Mouse (Mus musculus) lung, embryonic 14.5 days (tissue): ENCODE data around the gene Col4a1. TPM values are rescaled to one million over a fixed set of nuclear protein-coding genes. Genes with fewer than 3 reads are reported as not detected.

Source experiments
- ATAC-seq: fragments of 200-750 bp; cut with Nextera tagmentation; 2 replicates; pipeline ENCODE4 v1.8.0; 2017; ENCODE audit warnings: mild to moderate bottlenecking, moderate TSS enrichment, moderate library complexity; ENCODE audit not compliant: insufficient read depth
- DNase-seq: peaks from one replicate; pipeline ENCODE4 v3.0.0-alpha.2; 2015
- H3K27ac ChIP-seq: fragments of 300-500 bp; sonication (generic); 2 replicates; pipeline ENCODE4 v1.5.1; 2014; ENCODE audit warnings: low read depth, mild to moderate bottlenecking, moderate library complexity
- H3K27me3 ChIP-seq: fragments of 300-500 bp; sonication (generic); 2 replicates; pipeline ENCODE4 v1.6.1; 2014; ENCODE audit warnings: low read length, control low read depth; ENCODE audit not compliant: insufficient read depth
- H3K36me3 ChIP-seq: fragments of 300-500 bp; sonication (generic); 2 replicates; pipeline ENCODE4 v1.6.1; 2014; ENCODE audit warnings: control low read depth; ENCODE audit not compliant: insufficient read depth
- H3K4me1 ChIP-seq: fragments of 300-500 bp; sonication (generic); 2 replicates; pipeline ENCODE4 v1.6.1; 2014; ENCODE audit warnings: antibody characterized with exemption, control low read depth; ENCODE audit not compliant: insufficient read depth
- H3K4me2 ChIP-seq: fragments of 300-500 bp; sonication (generic); 2 replicates; pipeline ENCODE4 v1.6.1; 2014; ENCODE audit warnings: mild to moderate bottlenecking
- H3K4me3 ChIP-seq: fragments of 300-500 bp; sonication (generic); 2 replicates; pipeline ENCODE4 v1.5.1; 2014; ENCODE audit warnings: low read depth, low read length
- H3K9ac ChIP-seq: fragments of 300-500 bp; sonication (generic); 2 replicates; pipeline ENCODE4 v1.6.1; 2014
- H3K9me3 ChIP-seq: fragments of 300-500 bp; sonication (generic); 2 replicates; pipeline ENCODE4 v1.6.1; 2016; ENCODE audit warnings: low read depth, low read length, control low read depth
- CTCF ChIP-seq: IDR thresholded peaks from 2 replicates; pipeline ENCODE4 v1.5.1; 2016; ENCODE audit warnings: antibody characterized with exemption, low read depth
- WGBS: fragments of 180-500 bp; shearing (Covaris S2); extraction: QIAGEN DNeasy Blood & Tissue Kit; methylation state at CpG from one replicate; pipeline ENCODE4 v1.1.7; 2014; 5-methylcytosine and 5-hydroxymethylcytosine counted together
- polyA plus RNA-seq: library from polyadenylated mRNA; unstranded; fragments of >200 nt; fragmentation: Nextera tagmentation; extraction: Ambion mirVana; gene quantifications from 2 replicates; pipeline ENCODE4 v1.2.1, GENCODE M21; 2014

Gene Col4a1
- polyA plus RNA-seq, 1 experiment from 2014 or later: 389 TPM

DNA sequence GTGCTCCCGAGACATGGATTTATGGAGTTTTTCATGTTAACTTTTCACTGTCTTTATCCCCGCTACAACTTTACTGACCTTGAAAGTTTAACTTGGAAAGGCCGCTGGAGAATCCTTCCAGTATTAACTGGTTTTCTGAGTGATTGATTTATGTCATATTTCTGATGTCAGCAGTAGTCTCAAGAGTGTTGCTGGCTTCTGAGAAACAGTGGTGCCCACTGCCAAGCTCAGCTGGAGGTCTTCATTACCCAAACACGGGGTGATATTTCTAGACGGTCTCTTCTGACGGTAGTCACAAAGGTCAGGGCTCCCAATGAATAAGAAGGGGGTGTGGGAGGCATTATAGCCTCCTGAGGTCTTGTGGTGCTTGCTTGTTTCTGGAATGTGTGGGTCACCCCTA, 21.1 kb upstream of the Col4a1 start:
- Histone ChIP-seq H3K9ac (no peak overlapping the region), H3K27ac (no peak overlapping the region), H3K9me3 (no peaks in the 10 kb centered on the region), H3K4me2 (no peak overlapping the region), H3K36me3 (no peaks in the 10 kb centered on the region), H3K4me1 (peaks cover 13% of the 10 kb centered on the region; the same call in 1 of the 2 replicates), H3K27me3 (no peaks in the 10 kb centered on the region), H3K4me3 (no peak overlapping the region)
- WGBS: 67% methylated on average over 6 of the region's 6 CpGs
- no peak for TF ChIP-seq CTCF
- no peak for DNase-seq
- ATAC-seq: no peak

DNA sequence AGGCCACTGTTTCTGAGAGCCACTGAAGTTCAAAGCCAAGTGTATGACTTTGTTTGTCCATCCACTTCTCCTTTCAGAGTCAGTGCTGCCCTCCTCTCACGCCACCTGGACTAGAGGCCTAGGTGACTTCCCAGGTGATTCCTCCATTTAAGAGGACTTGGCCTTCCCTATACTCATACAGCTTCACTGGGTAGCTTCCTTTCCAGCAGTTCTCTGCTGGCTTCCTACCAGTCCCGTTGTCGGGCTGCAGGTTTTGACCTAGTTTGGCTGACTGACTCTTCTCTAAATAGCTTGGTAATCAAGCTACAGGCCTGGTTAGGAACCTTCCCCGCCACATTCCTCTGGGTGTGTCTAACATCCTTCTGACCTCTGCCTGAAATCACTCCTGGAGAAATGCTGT, 18.9 kb upstream of the Col4a1 start:
- Histone ChIP-seq H3K9ac (no peak overlapping the region), H3K4me2 (no peak overlapping the region), H3K4me3 (no peak overlapping the region), H3K4me1 (peaks cover 15% of the 10 kb centered on the region; the same call in 1 of the 2 replicates), H3K36me3 (no peaks in the 10 kb centered on the region), H3K27me3 (no peaks in the 10 kb centered on the region), H3K9me3 (no peaks in the 10 kb centered on the region), H3K27ac (peak overlapping the region; percentile 32; the same call in 1 of the 2 replicates)
- no peak for DNase-seq
- no peak for TF ChIP-seq CTCF
- no peak for ATAC-seq
- WGBS: 35% methylated on average over 4 of the region's 4 CpGs

GRCm38 (mm10) chr8:11327722-11328417, 15.2 kb upstream of the Col4a1 start:
- ATAC-seq (no peak), DNase-seq (no peak)
- Histone ChIP-seq H3K36me3 (no peaks in the 10 kb centered on the region), H3K27ac (peak overlapping the region; percentile 16; the same call in 1 of the 2 replicates), H3K4me3 (no peak overlapping the region), H3K4me1 (peaks cover 11% of the 10 kb centered on the region; the same call in 1 of the 2 replicates), H3K9me3 (no peaks in the 10 kb centered on the region), H3K4me2 (no peak overlapping the region), H3K9ac (no peak overlapping the region), H3K27me3 (no peaks in the 10 kb centered on the region)
- WGBS: 32% methylated on average over 5 of the region's 5 CpGs
- TF ChIP-seq CTCF: no peak

DNA sequence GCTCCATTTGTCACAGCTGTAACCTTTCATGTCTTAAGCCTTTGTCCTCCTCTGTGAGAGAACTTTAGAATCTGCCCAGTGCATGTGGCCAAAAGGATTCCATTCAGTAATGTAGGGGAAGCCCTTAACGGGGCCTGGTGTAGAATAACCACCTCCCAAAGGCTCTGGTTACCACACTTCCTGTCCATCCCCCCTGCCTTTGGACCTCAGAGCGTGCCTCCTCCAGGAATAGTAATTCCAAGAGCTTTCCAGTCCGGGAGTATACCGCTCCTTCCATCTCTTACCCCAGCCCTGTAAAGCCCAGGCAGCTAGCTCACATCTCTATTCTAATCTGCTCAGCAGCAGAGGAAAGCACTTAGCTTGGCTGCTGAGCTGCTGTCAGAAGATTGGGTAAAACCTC, 14.7 kb upstream of the Col4a1 start:
- peaks cover 11% of the 10 kb centered on the region; the same call in 1 of the 2 replicates for H3K4me1 ChIP-seq

GRCm38 (mm10) chr8:11324801-11325395, 12.3 kb upstream of the Col4a1 start:
- DNase-seq (no peak), ATAC-seq (no peak)
- no peak overlapping the region for H3K9ac ChIP-seq
- H3K4me2 ChIP-seq: no peak overlapping the region
- no peak for TF ChIP-seq CTCF
- 0 out of 2 replicates have a peak, but pooled peaks cover 2% of the 10 kb centered on the region for H3K4me1 ChIP-seq
- H3K27me3 ChIP-seq: no peaks in the 10 kb centered on the region
- H3K36me3 ChIP-seq: 0 out of 2 replicates have a peak, but pooled peaks cover 3% of the 10 kb centered on the region
- H3K4me3 ChIP-seq: no peak overlapping the region
- 69% methylated on average over 6 of the region's 6 CpGs for WGBS
- H3K27ac ChIP-seq: no peak overlapping the region
- no peaks in the 10 kb centered on the region for H3K9me3 ChIP-seq

More for the DNA sequence above, 14.7 kb upstream of the Col4a1 start:
- no peak for DNase-seq
- peak overlapping the region; percentile 16; the same call in 1 of the 2 replicates for H3K27ac ChIP-seq
- peak; percentile 42 for ATAC-seq
- H3K9me3 ChIP-seq: no peaks in the 10 kb centered on the region
- H3K36me3 ChIP-seq: no peaks in the 10 kb centered on the region
- no peak overlapping the region for H3K9ac ChIP-seq
- WGBS: 25% methylated on average over 4 of the region's 4 CpGs
- H3K4me2 ChIP-seq: no peak overlapping the region
- H3K4me3 ChIP-seq: no peak overlapping the region
- no peaks in the 10 kb centered on the region for H3K27me3 ChIP-seq
- TF ChIP-seq CTCF: no peak

GRCm38 (mm10) chr8:11323681-11324080, 11.1 kb upstream of the Col4a1 start:
- peaks cover 11% of the 10 kb centered on the region; the same call in 1 of the 2 replicates for H3K36me3 ChIP-seq
- H3K27me3 ChIP-seq: no peaks in the 10 kb centered on the region
- no peak overlapping the region for H3K4me2 ChIP-seq
- H3K4me3 ChIP-seq: no peak overlapping the region
- no peak for ATAC-seq
- TF ChIP-seq CTCF: no peak
- H3K27ac ChIP-seq: no peak overlapping the region
- H3K9ac ChIP-seq: no peak overlapping the region
- no peak for DNase-seq
- WGBS: 78% methylated on average over 1 of the region's 1 CpGs
- no peaks in the 10 kb centered on the region for H3K9me3 ChIP-seq
- 0 out of 2 replicates have a peak, but pooled peaks cover 2% of the 10 kb centered on the region for H3K4me1 ChIP-seq
